Mouse (Mus musculus): ENCODE results near the gene Sstr4.

DNA sequence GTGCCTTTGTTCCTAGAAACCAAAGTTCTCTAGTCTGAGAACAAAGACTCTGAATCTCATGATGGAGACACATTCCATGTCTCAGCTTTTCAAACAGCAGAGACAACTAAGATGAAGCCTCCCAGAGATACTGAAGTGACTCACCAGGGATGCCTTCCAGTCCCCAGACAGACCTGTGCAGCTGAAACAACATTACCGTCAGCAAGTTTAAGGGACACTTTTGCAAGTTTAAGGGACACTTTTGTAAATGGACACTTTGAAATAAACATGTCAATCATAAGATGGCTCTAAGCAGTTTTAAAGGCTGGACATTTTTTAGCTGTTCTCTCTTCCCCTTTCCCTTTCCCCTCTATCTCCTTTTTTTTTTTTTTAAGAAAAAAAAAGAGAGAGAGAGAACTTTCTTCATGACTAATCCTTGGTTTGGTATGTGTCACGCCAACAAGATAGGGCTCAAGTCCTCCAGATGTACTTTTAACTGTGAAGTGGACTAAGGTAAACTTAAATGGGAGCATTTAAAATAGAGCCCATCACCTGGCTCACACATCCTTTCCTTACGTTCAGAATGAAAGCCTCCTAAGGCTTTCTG is 44.6 kb downstream of the Sstr4 start:
- TF ChIP-seq GATA1 (IDR thresholded peaks at IDR 0.05; ENCODE audit: borderline replicate concordance, low read length), result no peak
- TF ChIP-seq FLI1 (IDR thresholded peaks at IDR 0.05; ENCODE audit: low read length), result no peak

Data from megakaryocyte, embryonic 14.5 days (primary cell).